Mouse (Mus musculus): ENCODE measurements at regions not wholly inside any gene's neighbourhood (a gene's known extent, or its start where the extent isn't known, plus 50 kb on each side); places are given as distances from the start of the nearest gene placed in this dataset.

GRCm38 (mm10) chr11:71390151-71390550 is 159.6 kb upstream of the Nlrp1b start:
- ATAC-seq (ENCODE audit: insufficient number of reproducible peaks, insufficient read depth, low FRiP score, low TSS enrichment), result no peak
- no peak overlapping the region for H3K9ac ChIP-seq
- H3K36me3 ChIP-seq, result no peaks in the 10 kb centered on the region
- H3K9me3 ChIP-seq, result no peaks in the 10 kb centered on the region
- H3K4me3 ChIP-seq, result no peak overlapping the region
- 75% methylated on average over 3 of the region's 3 CpGs for WGBS
- H3K4me2 ChIP-seq (replicated peaks), result no peak overlapping the region
- H3K27me3 ChIP-seq, result no peaks in the 10 kb centered on the region
- no peaks in the 10 kb centered on the region for H3K4me1 ChIP-seq
- no peak overlapping the region for H3K27ac ChIP-seq

- WGBS, result 80% methylated on average over 3 of the region's 3 CpGs
- no peak overlapping the region for H3K27ac ChIP-seq
- no peak overlapping the region for H3K9ac ChIP-seq
- ATAC-seq (ENCODE audit: insufficient number of reproducible peaks, insufficient read depth, low FRiP score, low TSS enrichment), result no peak
- H3K27me3 ChIP-seq, result no peaks in the 10 kb centered on the region
- H3K4me2 ChIP-seq (replicated peaks), result no peak overlapping the region
- no peaks in the 10 kb centered on the region for H3K4me1 ChIP-seq
- no peaks in the 10 kb centered on the region for H3K36me3 ChIP-seq
- H3K9me3 ChIP-seq, result no peaks in the 10 kb centered on the region
- no peak overlapping the region for H3K4me3 ChIP-seq
Measured at GRCm38 (mm10) chr11:71390616-71391015, 160.1 kb upstream of the Nlrp1b start.

GRCm38 (mm10) chr11:71393406-71393805 is 162.9 kb upstream of the Nlrp1b start:
- Histone ChIP-seq H3K4me3 (no peak overlapping the region), H3K27ac (no peak overlapping the region), H3K27me3 (no peaks in the 10 kb centered on the region), H3K9me3 (no peaks in the 10 kb centered on the region), H3K36me3 (no peaks in the 10 kb centered on the region), H3K4me2 (replicated peaks) (no peak overlapping the region), H3K9ac (no peak overlapping the region), H3K4me1 (no peaks in the 10 kb centered on the region)
- WGBS, result 86% methylated on average over 5 of the region's 5 CpGs
- no peak for ATAC-seq (ENCODE audit: insufficient number of reproducible peaks, insufficient read depth, low FRiP score, low TSS enrichment)

GRCm38 (mm10) chr11:71395023-71395422 is 164.5 kb upstream of the Nlrp1b start:
- WGBS, result 63% methylated on average over 4 of the region's 4 CpGs
- Histone ChIP-seq H3K4me3 (no peak overlapping the region), H3K9me3 (no peaks in the 10 kb centered on the region), H3K4me1 (no peaks in the 10 kb centered on the region), H3K36me3 (no peaks in the 10 kb centered on the region), H3K27me3 (no peaks in the 10 kb centered on the region), H3K27ac (no peak overlapping the region), H3K4me2 (replicated peaks) (no peak overlapping the region), H3K9ac (no peak overlapping the region)
- no peak for ATAC-seq (ENCODE audit: insufficient number of reproducible peaks, insufficient read depth, low FRiP score, low TSS enrichment)

- H3K36me3 ChIP-seq, result no peaks in the 10 kb centered on the region
- 67% methylated on average over 1 of the region's 1 CpGs for WGBS
- no peak overlapping the region for H3K4me2 ChIP-seq (replicated peaks)
- H3K9me3 ChIP-seq, result no peaks in the 10 kb centered on the region
- H3K9ac ChIP-seq, result no peak overlapping the region
- H3K27me3 ChIP-seq, result no peaks in the 10 kb centered on the region
- H3K4me3 ChIP-seq, result no peak overlapping the region
- no peak for ATAC-seq (ENCODE audit: insufficient number of reproducible peaks, insufficient read depth, low FRiP score, low TSS enrichment)
- H3K27ac ChIP-seq, result no peak overlapping the region
- H3K4me1 ChIP-seq, result no peaks in the 10 kb centered on the region
Measured at GRCm38 (mm10) chr11:71395631-71396030, 165.1 kb upstream of the Nlrp1b start.

- no peaks in the 10 kb centered on the region for H3K36me3 ChIP-seq
- H3K9me3 ChIP-seq, result no peaks in the 10 kb centered on the region
- H3K9ac ChIP-seq, result no peak overlapping the region
- H3K4me3 ChIP-seq, result no peak overlapping the region
- H3K27me3 ChIP-seq, result no peaks in the 10 kb centered on the region
- WGBS, result 88% methylated on average over 2 of the region's 2 CpGs
- no peaks in the 10 kb centered on the region for H3K4me1 ChIP-seq
- ATAC-seq (ENCODE audit: insufficient number of reproducible peaks, insufficient read depth, low FRiP score, low TSS enrichment), result no peak
- H3K4me2 ChIP-seq (replicated peaks), result no peak overlapping the region
- H3K27ac ChIP-seq, result no peak overlapping the region
Measured at GRCm38 (mm10) chr11:71400351-71400750, 169.8 kb upstream of the Nlrp1b start.

GRCm38 (mm10) chr11:71401411-71402276 is 171.1 kb upstream of the Nlrp1b start:
- Histone ChIP-seq H3K4me2 (replicated peaks) (no peak overlapping the region), H3K9me3 (no peaks in the 10 kb centered on the region), H3K4me3 (no peak overlapping the region), H3K9ac (no peak overlapping the region), H3K27me3 (no peaks in the 10 kb centered on the region), H3K27ac (no peak overlapping the region), H3K36me3 (no peaks in the 10 kb centered on the region), H3K4me1 (no peaks in the 10 kb centered on the region)
- no peak for ATAC-seq (ENCODE audit: insufficient number of reproducible peaks, insufficient read depth, low FRiP score, low TSS enrichment)
- 73% methylated on average over 2 of the region's 2 CpGs for WGBS

GRCm38 (mm10) chr11:71404361-71404760 is 173.8 kb upstream of the Nlrp1b start:
- 83% methylated on average over 3 of the region's 3 CpGs for WGBS
- no peak for ATAC-seq (ENCODE audit: insufficient number of reproducible peaks, insufficient read depth, low FRiP score, low TSS enrichment)
- Histone ChIP-seq H3K9ac (no peak overlapping the region), H3K36me3 (no peaks in the 10 kb centered on the region), H3K4me3 (no peak overlapping the region), H3K27me3 (no peaks in the 10 kb centered on the region), H3K9me3 (no peaks in the 10 kb centered on the region), H3K27ac (no peak overlapping the region), H3K4me2 (replicated peaks) (no peak overlapping the region), H3K4me1 (no peaks in the 10 kb centered on the region)

GRCm38 (mm10) chr11:71407043-71407442 is 176.5 kb upstream of the Nlrp1b start:
- no peaks in the 10 kb centered on the region for H3K27me3 ChIP-seq
- H3K27ac ChIP-seq, result no peak overlapping the region
- no peak overlapping the region for H3K4me3 ChIP-seq
- WGBS, result 80% methylated on average over 6 of the region's 6 CpGs
- H3K4me1 ChIP-seq, result no peaks in the 10 kb centered on the region
- H3K36me3 ChIP-seq, result no peaks in the 10 kb centered on the region
- ATAC-seq (ENCODE audit: insufficient number of reproducible peaks, insufficient read depth, low FRiP score, low TSS enrichment), result no peak
- no peaks in the 10 kb centered on the region for H3K9me3 ChIP-seq
- no peak overlapping the region for H3K9ac ChIP-seq
- no peak overlapping the region for H3K4me2 ChIP-seq (replicated peaks)

GRCm38 (mm10) chr11:71409211-71409765 is 178.8 kb upstream of the Nlrp1b start:
- 81% methylated on average over 6 of the region's 6 CpGs for WGBS

GRCm38 (mm10) chr11:71410582-71410981 is 180.0 kb upstream of the Nlrp1b start:
- H3K36me3 ChIP-seq, result no peaks in the 10 kb centered on the region
- no peak overlapping the region for H3K9ac ChIP-seq
- no peak overlapping the region for H3K4me2 ChIP-seq (replicated peaks)
- H3K27me3 ChIP-seq, result no peaks in the 10 kb centered on the region
- no peak for ATAC-seq (ENCODE audit: insufficient number of reproducible peaks, insufficient read depth, low FRiP score, low TSS enrichment)
- H3K9me3 ChIP-seq, result no peaks in the 10 kb centered on the region
- H3K4me3 ChIP-seq, result no peak overlapping the region
- WGBS, result 83% methylated on average over 3 of the region's 3 CpGs
- no peak overlapping the region for H3K27ac ChIP-seq
- no peaks in the 10 kb centered on the region for H3K4me1 ChIP-seq

More at GRCm38 (mm10) chr11:71409211-71409765, 178.8 kb upstream of the Nlrp1b start:
- Histone ChIP-seq H3K4me2 (replicated peaks) (no peak overlapping the region), H3K9me3 (no peaks in the 10 kb centered on the region), H3K4me3 (no peak overlapping the region), H3K9ac (no peak overlapping the region), H3K4me1 (no peaks in the 10 kb centered on the region), H3K36me3 (no peaks in the 10 kb centered on the region), H3K27me3 (no peaks in the 10 kb centered on the region), H3K27ac (no peak overlapping the region)
- no peak for ATAC-seq (ENCODE audit: insufficient number of reproducible peaks, insufficient read depth, low FRiP score, low TSS enrichment)

- no peaks in the 10 kb centered on the region for H3K27me3 ChIP-seq
- no peaks in the 10 kb centered on the region for H3K36me3 ChIP-seq
- no peak overlapping the region for H3K4me3 ChIP-seq
- WGBS, result 79% methylated on average over 1 of the region's 1 CpGs
- H3K27ac ChIP-seq, result no peak overlapping the region
- H3K9me3 ChIP-seq, result no peaks in the 10 kb centered on the region
- H3K9ac ChIP-seq, result no peak overlapping the region
- no peaks in the 10 kb centered on the region for H3K4me1 ChIP-seq
- no peak overlapping the region for H3K4me2 ChIP-seq (replicated peaks)
- no peak for ATAC-seq (ENCODE audit: insufficient number of reproducible peaks, insufficient read depth, low FRiP score, low TSS enrichment)
Measured at GRCm38 (mm10) chr11:71411958-71412357, 181.4 kb upstream of the Nlrp1b start.

All from embryonic facial prominence, embryonic 12.5 days (tissue).